Mouse (Mus musculus): ENCODE measurements around the gene Rab8b. TPM values are rescaled to one million over a fixed set of nuclear protein-coding genes. Genes with fewer than 3 reads are reported as not detected.
"Not testable (repeated sequence)": the region's sequence is repeated elsewhere in the genome, so short reads cannot be mapped to it uniquely, and the experiment has no call there.

Rab8b gene
- total RNA-seq, 2 experiments from 2014 or later = 23.4 to 24.4 TPM

- intact Hi-C loops (cut with DNase I) = no loop called here
- DNase-seq (ENCODE audit: low spot score in 2 of 2) = no peak
Observed at GRCm38 (mm10) chr9:66895035-66895779, 24.3 kb downstream of the Rab8b start.

GRCm38 (mm10) chr9:66894421-66894820, 25.1 kb downstream of the Rab8b start:
- no peak for DNase-seq (ENCODE audit: low spot score in 2 of 2)
- intact Hi-C loops (cut with DNase I) = no loop called here

GRCm38 (mm10) chr9:66892456-66892855, 27.0 kb downstream of the Rab8b start:
- intact Hi-C loops (cut with DNase I); DNase-seq (ENCODE audit: low spot score in 2 of 2): not testable (repeated sequence)

DNA sequence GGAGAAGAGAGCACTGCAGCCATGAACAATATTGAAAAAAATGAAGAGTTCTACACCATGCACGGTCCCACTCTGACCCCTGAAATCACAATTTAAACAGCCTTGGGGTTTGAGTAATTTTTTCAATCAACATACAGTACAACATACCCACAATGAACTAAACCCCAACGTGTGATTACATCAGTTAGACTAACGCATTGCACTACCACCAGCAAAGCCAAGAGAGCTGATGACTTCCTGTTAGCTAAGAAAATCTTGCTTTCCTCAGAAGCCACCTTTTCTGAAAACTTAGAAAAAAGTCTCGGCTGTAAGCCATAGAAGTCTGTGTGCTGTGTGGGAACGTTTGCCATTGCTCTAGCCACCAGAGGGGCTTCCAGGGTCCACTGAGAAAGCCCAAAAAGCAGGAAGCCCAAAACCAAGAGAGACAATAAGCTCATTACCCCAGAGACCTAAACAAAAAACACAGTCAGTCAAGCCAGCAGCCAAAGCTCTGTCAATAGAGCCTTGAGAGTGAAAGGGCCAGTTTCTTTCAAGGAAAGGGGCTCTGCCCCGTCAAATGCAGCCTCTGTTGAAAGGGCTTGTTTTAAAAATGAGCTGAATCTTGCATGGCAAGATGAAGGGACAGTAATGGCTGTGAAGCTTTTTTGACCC, 31.4 kb downstream of the Rab8b start:
- DNase-seq (ENCODE audit: low spot score in 2 of 2) = no peak
- intact Hi-C loops (cut with DNase I) = no loop called here

- DNase-seq (ENCODE audit: low spot score in 2 of 2) = no peak
- intact Hi-C loops (cut with DNase I) = no loop called here
Observed at GRCm38 (mm10) chr9:66887301-66887902, 32.1 kb downstream of the Rab8b start.

- no peak for DNase-seq (ENCODE audit: low spot score in 2 of 2)
- intact Hi-C loops (cut with DNase I) = no loop called here
Observed at GRCm38 (mm10) chr9:66886818-66887217, 32.7 kb downstream of the Rab8b start.

- intact Hi-C loops (cut with DNase I) = no loop called here
Observed at GRCm38 (mm10) chr9:66886366-66886765, 33.1 kb downstream of the Rab8b start.

GRCm38 (mm10) chr9:66884609-66885008, 34.9 kb downstream of the Rab8b start:
- intact Hi-C loops (cut with DNase I) = no loop called here
- no peak for DNase-seq (ENCODE audit: low spot score in 2 of 2)

More at GRCm38 (mm10) chr9:66886366-66886765, 33.1 kb downstream of the Rab8b start:
- DNase-seq (ENCODE audit: low spot score in 2 of 2) = no peak

GRCm38 (mm10) chr9:66883500-66883899, 36.0 kb downstream of the Rab8b start:
- intact Hi-C loops (cut with DNase I) = no loop called here
- DNase-seq (ENCODE audit: low spot score in 2 of 2) = no peak

- intact Hi-C loops (cut with DNase I) = no loop called here
- DNase-seq (ENCODE audit: low spot score in 2 of 2) = no peak
Observed at GRCm38 (mm10) chr9:66882406-66882821, 37.1 kb downstream of the Rab8b start.

GRCm38 (mm10) chr9:66881858-66882257, 37.6 kb downstream of the Rab8b start:
- intact Hi-C loops (cut with DNase I) = no loop called here
- no peak for DNase-seq (ENCODE audit: low spot score in 2 of 2)

GRCm38 (mm10) chr9:66880752-66881151, 38.7 kb downstream of the Rab8b start:
- intact Hi-C loops (cut with DNase I) = no loop called here
- DNase-seq (ENCODE audit: low spot score in 2 of 2) = no peak

GRCm38 (mm10) chr9:66879486-66879885, 40.0 kb downstream of the Rab8b start:
- intact Hi-C loops (cut with DNase I) = no loop called here

DNA sequence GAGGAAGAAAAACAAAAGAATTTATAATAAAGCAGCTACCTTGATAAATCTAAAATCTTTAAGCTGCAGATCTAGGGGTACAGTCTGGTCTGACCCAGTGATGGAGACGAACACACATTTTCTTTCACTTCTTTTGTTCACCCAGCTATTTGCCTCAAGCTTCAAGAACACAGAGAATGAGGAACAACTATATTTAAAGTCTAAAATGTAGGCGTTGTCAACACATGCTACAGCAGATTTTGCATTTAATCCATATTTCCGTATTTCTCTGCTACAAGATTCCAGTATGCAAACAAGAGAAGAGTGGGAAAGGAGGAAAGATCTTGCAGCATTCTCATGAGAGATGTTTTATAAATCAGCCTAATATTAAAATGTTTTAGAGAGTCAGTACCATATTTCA, 40.6 kb downstream of the Rab8b start:
- peak in 1 of 2 experiments; percentile 28 for DNase-seq (ENCODE audit: low spot score in 2 of 2)
- intact Hi-C loops (cut with DNase I) = no loop called here

More at GRCm38 (mm10) chr9:66879486-66879885, 40.0 kb downstream of the Rab8b start:
- no peak for DNase-seq (ENCODE audit: low spot score in 2 of 2)

DNA sequence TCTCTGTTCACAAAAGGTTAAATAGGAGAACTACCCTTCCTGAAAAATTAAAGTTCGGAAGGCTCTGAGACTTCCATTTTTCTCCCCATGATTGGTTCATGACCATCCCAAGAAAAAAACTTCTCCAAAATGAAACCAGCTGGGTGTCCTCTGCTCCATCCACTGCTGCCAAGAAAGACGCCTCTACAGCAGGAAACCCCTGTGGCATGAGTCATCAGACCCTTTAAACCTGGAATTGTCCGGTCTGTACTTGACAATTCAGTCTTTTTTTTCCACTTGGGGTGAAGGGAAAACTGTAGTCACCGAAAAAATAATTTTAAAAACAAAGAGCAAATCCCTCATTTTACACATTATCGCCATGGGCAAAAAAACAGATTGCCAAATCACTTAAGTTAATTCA, 42.9 kb downstream of the Rab8b start:
- DNase-seq (ENCODE audit: low spot score in 2 of 2) = no peak
- intact Hi-C loops (cut with DNase I) = no loop called here

DNA sequence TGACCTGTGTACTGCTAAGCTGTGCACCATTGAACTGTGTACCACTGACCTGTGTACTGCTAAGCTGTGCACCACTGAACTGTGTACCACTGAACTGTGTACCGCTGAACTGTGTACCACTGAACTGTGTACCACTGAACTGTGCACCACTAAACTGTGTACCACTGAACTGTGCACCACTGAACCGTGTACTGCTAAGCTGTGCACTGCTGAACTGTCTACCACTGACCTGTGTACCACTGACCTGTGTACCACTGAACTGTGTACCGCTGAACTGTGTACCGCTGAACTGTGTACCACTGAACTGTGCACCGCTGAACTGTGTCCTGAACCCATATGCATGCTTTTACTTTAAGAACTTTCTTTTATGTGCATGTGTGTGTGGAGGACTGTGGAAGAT, 45.2 kb downstream of the Rab8b start:
- no peak for DNase-seq (ENCODE audit: low spot score in 2 of 2)
- intact Hi-C loops (cut with DNase I) = no loop called here

DNA sequence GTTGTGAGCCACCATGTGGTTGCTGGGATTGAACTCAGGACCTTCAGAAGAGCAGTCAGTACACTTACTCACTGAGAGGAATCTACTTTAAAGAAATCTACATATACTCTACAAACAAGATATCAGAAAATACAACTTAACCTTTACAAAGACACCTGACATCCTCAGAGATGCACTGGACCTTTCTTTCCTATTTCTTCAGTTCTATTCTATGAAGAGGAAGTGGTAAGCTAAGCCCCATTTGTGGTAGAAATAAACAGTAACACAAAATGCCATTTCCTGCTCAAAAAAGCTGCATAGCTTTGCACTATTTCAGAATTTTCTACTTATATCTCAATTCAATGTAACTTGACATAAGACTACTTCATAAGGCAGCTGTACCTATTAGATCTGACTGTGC, 46.0 kb downstream of the Rab8b start:
- intact Hi-C loops (cut with DNase I) = no loop called here
- no peak for DNase-seq (ENCODE audit: low spot score in 2 of 2)

- intact Hi-C loops (cut with DNase I); DNase-seq (ENCODE audit: low spot score in 2 of 2): not testable (repeated sequence)
Observed at GRCm38 (mm10) chr9:66873009-66873408, 46.5 kb downstream of the Rab8b start.

DNA sequence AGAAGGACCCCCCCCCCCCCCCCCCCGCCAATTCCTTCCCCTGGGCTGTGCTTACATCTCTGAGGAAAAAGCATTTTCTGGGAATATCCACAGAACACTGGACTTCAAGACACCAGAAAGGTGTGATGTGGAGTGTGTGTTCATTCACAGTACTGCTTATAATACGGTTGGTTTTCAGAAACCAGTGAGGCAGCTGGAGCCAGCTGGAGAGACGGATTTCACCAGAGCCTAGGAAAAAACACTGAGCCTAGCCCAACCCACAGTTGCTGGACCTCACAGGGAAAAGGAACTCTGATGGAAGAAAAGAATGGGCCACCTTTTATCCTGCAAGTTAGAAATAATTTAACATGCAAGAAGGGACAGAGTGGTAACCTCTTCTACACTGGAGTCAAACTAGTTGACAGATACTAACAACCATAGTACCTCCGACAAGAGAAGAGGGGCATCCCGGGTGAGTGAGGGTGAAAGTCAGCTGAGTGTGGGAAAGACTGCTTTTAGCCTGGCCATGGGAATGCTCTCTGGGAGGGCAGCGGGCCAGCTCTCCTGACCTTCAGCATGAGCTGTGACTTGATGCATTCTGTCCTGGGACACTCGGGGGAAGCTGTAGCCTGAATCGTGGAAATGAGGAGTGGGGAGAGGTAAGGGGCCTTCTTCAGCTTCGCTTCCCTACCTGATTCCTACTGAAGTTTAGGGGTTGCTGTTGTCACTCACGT, 47.3 kb downstream of the Rab8b start:
- intact Hi-C loops (cut with DNase I) = no loop called here
- no peak for DNase-seq (ENCODE audit: low spot score in 2 of 2)

DNA sequence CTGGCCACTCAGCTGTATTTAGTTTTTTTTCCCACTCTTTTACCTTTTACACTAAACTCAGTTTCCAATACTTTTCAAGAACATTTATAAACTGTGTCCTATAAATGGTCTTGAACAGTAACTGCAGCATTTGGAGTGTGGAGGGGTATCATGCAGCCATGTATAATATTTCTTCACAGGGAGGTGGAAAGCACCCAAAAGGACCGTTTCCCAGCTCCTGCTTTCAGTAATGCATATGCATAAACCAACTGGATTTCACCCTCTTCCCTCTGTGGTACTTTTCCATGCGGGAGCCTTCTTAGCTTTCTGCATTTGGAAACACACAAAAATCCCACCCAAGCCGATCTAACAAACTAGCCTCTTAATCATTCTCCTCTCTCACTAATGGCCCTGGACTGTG, 54.8 kb downstream of the Rab8b start:
- DNase-seq (ENCODE audit: low spot score in 2 of 2) = no peak
- intact Hi-C loops (cut with DNase I) = no loop called here
